Mouse (Mus musculus) bone marrow, adult 2 months (tissue): Measurements from ENCODE around the gene Nfic.

ENCODE experiments used
- CTCF ChIP-seq: fragments of 200-500 bp; IDR thresholded peaks from 2 replicates; pipeline ENCODE4 v1.5.1; 2011; ENCODE audit warnings: low read length, control low read depth; ENCODE audit not compliant: control insufficient read depth, insufficient read depth
- POLR2A ChIP-seq: fragments of 200-500 bp; IDR thresholded peaks from 2 replicates; pipeline ENCODE4 v1.6.1; 2011; ENCODE audit warnings: low read depth, mild to moderate bottlenecking, control low read depth, low read length, borderline replicate concordance; ENCODE audit not compliant: control insufficient read depth

GRCm38 (mm10) chr10:81375322-81375721 is 80.1 kb downstream of the Nfic start:
- TF ChIP-seq CTCF = no peak
- no peak for TF ChIP-seq POLR2A
